Mouse (Mus musculus): Measurements from ENCODE around the gene Lrrtm4.

GRCm38 (mm10) chr6:80019189-80019860 lies 648 bp downstream of the Lrrtm4 start:
- no peak for TF ChIP-seq POLR2A (IDR thresholded peaks at IDR 0.05; ENCODE audit: insufficient read depth, low read depth, low read length)
- no peak for TF ChIP-seq CTCF (IDR thresholded peaks at IDR 0.05)
- no peak for TF ChIP-seq EP300 (IDR thresholded peaks at IDR 0.05; ENCODE audit: insufficient read depth, low read depth, low read length)
